Mouse (Mus musculus): Measurements from ENCODE around the gene Cyp2w1.

Gene Cyp2w1

GRCm38 (mm10) chr5:139352317-139352716 is at the start of gene Cyp2w1:
TSS of gene Cyp2w1 (plus strand) at chr5:139352617.
- no peak for DNase-seq

- no peak for DNase-seq
Observed at GRCm38 (mm10) chr5:139303646-139304061, 48.8 kb upstream of the Cyp2w1 start.

- DNase-seq = no peak
Observed at GRCm38 (mm10) chr5:139309946-139310345, 42.5 kb upstream of the Cyp2w1 start.

GRCm38 (mm10) chr5:139310477-139310876 is 41.9 kb upstream of the Cyp2w1 start:
- DNase-seq = no peak

- DNase-seq = no peak
Observed at GRCm38 (mm10) chr5:139311822-139312221, 40.6 kb upstream of the Cyp2w1 start.

GRCm38 (mm10) chr5:139313536-139313935 is 38.9 kb upstream of the Cyp2w1 start:
- DNase-seq = no peak

GRCm38 (mm10) chr5:139314941-139315642 is 37.3 kb upstream of the Cyp2w1 start:
- no peak for DNase-seq

GRCm38 (mm10) chr5:139316982-139317675 is 35.3 kb upstream of the Cyp2w1 start:
- peak in 1 of 2 experiments; percentile 37 for DNase-seq

GRCm38 (mm10) chr5:139317751-139318504 is 34.5 kb upstream of the Cyp2w1 start:
- DNase-seq = peak; percentile 40 to 56

GRCm38 (mm10) chr5:139320424-139320823 is 32.0 kb upstream of the Cyp2w1 start:
- no peak for DNase-seq

GRCm38 (mm10) chr5:139321331-139321730 is 31.1 kb upstream of the Cyp2w1 start:
- DNase-seq = no peak

- peak; percentile 57 to 67 for DNase-seq
Observed at GRCm38 (mm10) chr5:139323260-139323924, 29.0 kb upstream of the Cyp2w1 start.

- peak; percentile 56 to 61 for DNase-seq
Observed at GRCm38 (mm10) chr5:139324045-139324491, 28.3 kb upstream of the Cyp2w1 start.

GRCm38 (mm10) chr5:139324691-139325394 is 27.6 kb upstream of the Cyp2w1 start:
- DNase-seq = peak; percentile 80 to 82

- DNase-seq = peak; percentile 70 to 87
Observed at GRCm38 (mm10) chr5:139325395-139325966, 26.9 kb upstream of the Cyp2w1 start, which contains the start of gene Adap1. TSS of gene Adap1 (minus strand) at chr5:139325622.

GRCm38 (mm10) chr5:139326111-139326696 is 26.2 kb upstream of the Cyp2w1 start:
- peak; percentile 58 to 61 for DNase-seq

GRCm38 (mm10) chr5:139326986-139327633 is 25.3 kb upstream of the Cyp2w1 start:
- no peak for DNase-seq

- no peak for DNase-seq
Observed at GRCm38 (mm10) chr5:139327634-139328020, 24.8 kb upstream of the Cyp2w1 start.

GRCm38 (mm10) chr5:139330766-139331165 is 21.7 kb upstream of the Cyp2w1 start:
- DNase-seq = no peak

GRCm38 (mm10) chr5:139331742-139332141 is 20.7 kb upstream of the Cyp2w1 start:
- peak; percentile 79 to 88 for DNase-seq
